Mouse (Mus musculus) heart, embryonic 11.5 days (tissue): ENCODE results near the gene Gm37240. TPM values are rescaled to one million over a fixed set of nuclear protein-coding genes. Genes with fewer than 3 reads are reported as not detected.

Source experiments
- ATAC-seq: fragments of 200-750 bp; cut with Nextera tagmentation; replicated peaks from 2 replicates; pipeline ENCODE4 v1.8.0; 2017; ENCODE audit warnings: moderate library complexity; ENCODE audit not compliant: insufficient number of reproducible peaks, low FRiP score, low TSS enrichment
- H3K27ac ChIP-seq: fragments of 300-500 bp; sonication (generic); 2 replicates; pipeline ENCODE4 v1.5.1; 2014; ENCODE audit warnings: mild to moderate bottlenecking, low read depth, low read length
- H3K27me3 ChIP-seq: fragments of 300-500 bp; sonication (generic); 2 replicates; pipeline ENCODE4 v1.6.1; 2014; ENCODE audit warnings: mild to moderate bottlenecking, low read length, mixed read lengths; ENCODE audit not compliant: control insufficient read depth, insufficient read depth
- H3K36me3 ChIP-seq: fragments of 300-500 bp; sonication (generic); 2 replicates; pipeline ENCODE4 v1.6.1; 2014; ENCODE audit warnings: mild to moderate bottlenecking, low read length, moderate library complexity, mixed read lengths; ENCODE audit not compliant: control insufficient read depth, insufficient read depth
- H3K4me1 ChIP-seq: fragments of 300-500 bp; sonication (generic); 2 replicates; pipeline ENCODE4 v1.6.1; 2014; ENCODE audit warnings: low read length; ENCODE audit not compliant: control insufficient read depth, insufficient read depth
- H3K4me2 ChIP-seq: fragments of 300-500 bp; sonication (generic); 2 replicates; pipeline ENCODE4 v1.6.1; 2014; ENCODE audit warnings: mild to moderate bottlenecking, moderate library complexity
- H3K4me3 ChIP-seq: fragments of 300-500 bp; sonication (generic); 2 replicates; pipeline ENCODE4 v1.5.1; 2014; ENCODE audit warnings: low read depth, low read length
- H3K9ac ChIP-seq: fragments of 300-500 bp; sonication (generic); 2 replicates; pipeline ENCODE4 v1.6.1; 2014; ENCODE audit warnings: mild to moderate bottlenecking, low read depth, low read length, moderate library complexity
- H3K9me3 ChIP-seq: fragments of 300-500 bp; sonication (generic); replicated peaks from 2 replicates; pipeline ENCODE4 v1.6.1; 2016; ENCODE audit warnings: low read length; ENCODE audit not compliant: control insufficient read depth
- WGBS: fragments of 180-500 bp; shearing (Covaris S2); extraction: QIAGEN DNeasy Blood & Tissue Kit; methylation state at CpG from one replicate; pipeline ENCODE4 v1.1.7; 2014; ENCODE audit not compliant: insufficient replicate concordance; 5-methylcytosine and 5-hydroxymethylcytosine counted together
- polyA plus RNA-seq: library from polyadenylated mRNA; unstranded; fragments of >200 nt; fragmentation: Nextera tagmentation; extraction: Ambion mirVana; gene quantifications from 2 replicates; pipeline ENCODE4 v1.2.1, GENCODE M21; 2014

Gene Gm37240
- polyA plus RNA-seq, 1 experiment from 2014 or later, result 4.5 TPM

DNA sequence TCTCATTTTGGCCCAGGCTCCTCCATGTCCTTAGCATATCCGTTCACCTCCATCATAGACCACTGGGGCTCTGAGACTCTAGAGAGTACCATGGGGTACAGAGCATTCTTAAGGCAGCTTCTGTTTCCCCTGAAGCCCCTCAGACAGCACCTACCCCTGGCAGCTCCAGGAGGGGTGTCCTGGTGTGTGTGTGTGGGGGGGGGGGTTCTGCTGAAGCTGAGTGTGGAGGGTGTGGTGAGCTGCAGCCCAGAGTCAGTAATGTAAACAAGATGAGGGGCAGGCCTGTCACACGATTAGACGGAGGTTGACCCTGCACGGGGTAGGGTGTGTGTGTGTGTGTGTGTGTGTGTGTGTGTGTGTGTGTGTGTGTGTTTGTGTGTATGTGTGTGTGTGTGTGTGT lies 1425.6 kb downstream of the Gm37240 start:
- Histone ChIP-seq H3K9me3 (no peaks in the 10 kb centered on the region), H3K4me1 (peaks cover 24% of the 10 kb centered on the region), H3K4me3 (no peak overlapping the region), H3K27ac (peak overlapping the region; percentile 80), H3K27me3 (peaks cover 33% of the 10 kb centered on the region), H3K9ac (no peak overlapping the region), H3K36me3 (no peaks in the 10 kb centered on the region), H3K4me2 (peak overlapping the region; percentile 37; the same call in 1 of the 2 replicates)
- ATAC-seq, result peak; percentile 71
- WGBS, result 17% methylated on average over 4 of the region's 4 CpGs

GRCm38 (mm10) chr3:84460952-84461351 lies 1426.4 kb downstream of the Gm37240 start:
- ATAC-seq, result peak; percentile 88
- Histone ChIP-seq H3K9me3 (no peaks in the 10 kb centered on the region), H3K27me3 (peaks cover 33% of the 10 kb centered on the region), H3K9ac (0 out of 2 replicates have a peak overlapping the region, but pooled peaks have one; percentile 1), H3K4me3 (no peak overlapping the region), H3K27ac (peak overlapping the region; percentile 80), H3K4me2 (peak overlapping the region; percentile 37), H3K4me1 (peaks cover 26% of the 10 kb centered on the region), H3K36me3 (no peaks in the 10 kb centered on the region)
- 2% methylated on average over 12 of the region's 12 CpGs for WGBS

DNA sequence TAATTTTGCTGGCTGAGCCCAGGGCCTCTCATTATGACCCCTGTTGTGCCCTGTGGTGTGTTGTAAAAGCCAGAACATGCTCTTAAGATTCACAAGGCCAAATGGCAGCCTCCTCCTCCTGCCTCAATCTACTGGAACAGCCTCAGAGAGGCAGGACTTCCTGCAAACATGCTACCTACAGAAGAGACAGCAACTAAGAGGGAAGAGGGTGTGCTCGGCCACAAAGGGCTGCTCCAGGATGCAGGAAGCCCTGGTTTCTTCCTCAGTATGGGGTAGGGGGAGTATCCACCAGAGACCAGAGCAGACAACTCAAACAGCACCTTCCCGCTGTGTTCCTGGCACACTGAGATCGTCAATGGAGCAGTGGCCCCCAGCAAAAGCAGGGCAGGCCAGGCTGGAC lies 1426.8 kb downstream of the Gm37240 start:
- Histone ChIP-seq H3K4me1 (peaks cover 27% of the 10 kb centered on the region), H3K36me3 (no peaks in the 10 kb centered on the region), H3K9ac (0 out of 2 replicates have a peak overlapping the region, but pooled peaks have one; percentile 34), H3K27ac (peak overlapping the region; percentile 80; the same call in 1 of the 2 replicates), H3K27me3 (peaks cover 33% of the 10 kb centered on the region), H3K9me3 (no peaks in the 10 kb centered on the region), H3K4me2 (peak overlapping the region; percentile 37), H3K4me3 (no peak overlapping the region)
- WGBS, result 6% methylated on average over 3 of the region's 3 CpGs
- 0 out of 2 replicates have a peak, but pooled peaks have one; percentile 25 for ATAC-seq

GRCm38 (mm10) chr3:84455733-84456417 lies 1431.4 kb downstream of the Gm37240 start:
- H3K27me3 ChIP-seq, result peaks cover 26% of the 10 kb centered on the region
- H3K9me3 ChIP-seq, result no peaks in the 10 kb centered on the region
- no peak for ATAC-seq
- H3K27ac ChIP-seq, result no peak overlapping the region
- H3K4me1 ChIP-seq, result peaks cover 18% of the 10 kb centered on the region
- WGBS, result 53% methylated on average over 12 of the region's 12 CpGs
- no peak overlapping the region for H3K4me2 ChIP-seq
- no peaks in the 10 kb centered on the region for H3K36me3 ChIP-seq
- H3K9ac ChIP-seq, result no peak overlapping the region
- no peak overlapping the region for H3K4me3 ChIP-seq

- 0 out of 2 replicates have a peak, but pooled peaks cover 4% of the 10 kb centered on the region for H3K4me1 ChIP-seq
- H3K4me2 ChIP-seq, result no peak overlapping the region
- WGBS, result 70% methylated on average over 3 of the region's 3 CpGs
- peaks cover 21% of the 10 kb centered on the region for H3K27me3 ChIP-seq
- H3K27ac ChIP-seq, result no peak overlapping the region
- ATAC-seq, result no peak
- H3K9ac ChIP-seq, result no peak overlapping the region
- no peaks in the 10 kb centered on the region for H3K36me3 ChIP-seq
- no peak overlapping the region for H3K4me3 ChIP-seq
- no peaks in the 10 kb centered on the region for H3K9me3 ChIP-seq
These were observed 1436.7 kb downstream of the Gm37240 start for GRCm38 (mm10) chr3:84450651-84451050.

DNA sequence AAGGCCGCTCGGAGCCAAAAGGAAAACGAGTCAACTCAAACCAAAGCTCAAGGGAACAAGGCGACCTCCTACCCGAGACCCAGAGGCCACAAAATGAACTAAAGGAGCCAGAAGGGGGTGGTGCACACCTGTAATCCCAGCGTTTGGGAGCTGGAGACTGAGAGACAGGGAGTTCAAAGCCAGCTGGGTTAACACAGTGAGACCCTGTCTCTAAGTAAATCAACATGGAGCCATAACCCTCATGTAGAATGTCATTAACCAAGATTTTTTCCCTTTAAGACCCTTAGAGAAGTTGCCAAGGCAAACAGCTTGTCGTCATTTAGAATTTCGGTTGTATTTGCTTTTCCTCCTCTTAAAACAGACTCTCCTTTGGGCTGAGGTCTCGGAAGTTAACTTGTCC lies 1438.3 kb downstream of the Gm37240 start:
- Histone ChIP-seq H3K9ac (no peak overlapping the region), H3K4me3 (no peak overlapping the region), H3K4me2 (no peak overlapping the region), H3K36me3 (no peaks in the 10 kb centered on the region), H3K27me3 (peaks cover 29% of the 10 kb centered on the region), H3K9me3 (no peaks in the 10 kb centered on the region), H3K27ac (no peak overlapping the region), H3K4me1 (0 out of 2 replicates have a peak, but pooled peaks cover 4% of the 10 kb centered on the region)
- no peak for ATAC-seq
- 81% methylated on average over 9 of the region's 9 CpGs for WGBS

GRCm38 (mm10) chr3:84447803-84448202 lies 1439.5 kb downstream of the Gm37240 start:
- WGBS, result 63% methylated on average over 5 of the region's 5 CpGs
- peaks cover 32% of the 10 kb centered on the region for H3K27me3 ChIP-seq
- H3K4me2 ChIP-seq, result no peak overlapping the region
- no peak overlapping the region for H3K4me3 ChIP-seq
- peaks cover 11% of the 10 kb centered on the region; the same call in 1 of the 2 replicates for H3K4me1 ChIP-seq
- ATAC-seq, result no peak
- no peaks in the 10 kb centered on the region for H3K36me3 ChIP-seq
- H3K9ac ChIP-seq, result no peak overlapping the region
- no peaks in the 10 kb centered on the region for H3K9me3 ChIP-seq
- H3K27ac ChIP-seq, result no peak overlapping the region
